In genomic region chr1:40055963-40056362, GRCm38 (mm10) we compare ENCODE assay signal across 31 mouse cellular contexts. TPM values are rescaled to one million over a fixed set of nuclear protein-coding genes. Genes with fewer than 3 reads are reported as not detected.
DNase-seq lines count a peak whose midpoint lies in the region; ATAC-seq lines count a peak whose summit lies in the region.
"Had no signal": no experiment of that assay in that cellular context is flagged by ENCODE, and none has a peak within 500 bp of the region (broad histone marks: within the 10 kb centered on the region; RNA-seq: fewer than 3 reads in every experiment).

No protein-coding gene starts in this region.

- H3K9ac ChIP-seq in midbrain, embryonic 11.5 days (ENCODE audit: low read length) = no peak overlapping the region
- H3K9ac ChIP-seq in midbrain, embryonic 16.5 days (ENCODE audit: low read depth, low read length) = no peak overlapping the region
- H3K9ac ChIP-seq: embryonic facial prominence, embryonic 15.5 days; forebrain, embryonic 13.5 days; heart, embryonic 12.5 days; hindbrain, embryonic 14.5 days; kidney, embryonic 15.5 days; limb, embryonic 13.5 days; lung, embryonic 15.5 days; neural tube, embryonic 12.5 days had no signal

- ATAC-seq in midbrain, embryonic 11.5 days (ENCODE audit: low FRiP score) = no peak
- ATAC-seq in midbrain, embryonic 16.5 days = no peak
- ATAC-seq in CD4-positive, CD25-positive, alpha-beta regulatory T cell, adult 4 months = peak; percentile 55
- ATAC-seq in inflammation-experienced regulatory T-cells, adult 6 months = peak; percentile 47
- no peak for ATAC-seq in erythroblast, adult 5-6 weeks (replicated peaks; ENCODE audit: low FRiP score, poor library complexity, severe bottlenecking)
- ATAC-seq: forebrain, embryonic 13.5 days had no signal

- no peaks in the 10 kb centered on the region for H3K9me3 ChIP-seq in midbrain, embryonic 11.5 days (ENCODE audit: control insufficient read depth, low read length)
- no peaks in the 10 kb centered on the region for H3K9me3 ChIP-seq in midbrain, embryonic 16.5 days (replicated peaks; ENCODE audit: control insufficient read depth, low read length, poor library complexity, severe bottlenecking)
- H3K9me3 ChIP-seq: embryonic facial prominence, embryonic 10.5 days; embryonic facial prominence, embryonic 15.5 days; forebrain, embryonic 13.5 days; heart, embryonic 12.5 days; kidney, embryonic 15.5 days; limb, embryonic 13.5 days; lung, embryonic 15.5 days; midbrain, embryonic 10.5 days; neural tube, embryonic 12.5 days had no signal

- no peaks in the 10 kb centered on the region for H3K27me3 ChIP-seq in midbrain, embryonic 11.5 days (ENCODE audit: control insufficient read depth, insufficient read depth, low read length)
- H3K27me3 ChIP-seq in midbrain, embryonic 16.5 days (ENCODE audit: control insufficient read depth, insufficient read depth, low read depth, low read length) = no peaks in the 10 kb centered on the region
- H3K27me3 ChIP-seq: embryonic facial prominence, embryonic 15.5 days; forebrain, embryonic 13.5 days; heart, embryonic 12.5 days; kidney, embryonic 15.5 days; lung, embryonic 15.5 days; neural tube, embryonic 12.5 days had no signal

- WGBS in midbrain, embryonic 11.5 days = 86% methylated on average over 5 of the region's 5 CpGs
- WGBS in midbrain, embryonic 16.5 days = 90% methylated on average over 5 of the region's 5 CpGs

- no peak overlapping the region for H3K27ac ChIP-seq in midbrain, embryonic 11.5 days (ENCODE audit: low read depth, low read length)
- H3K27ac ChIP-seq in midbrain, embryonic 16.5 days (ENCODE audit: low read length) = no peak overlapping the region
- H3K27ac ChIP-seq: embryonic facial prominence, embryonic 10.5 days; embryonic facial prominence, embryonic 15.5 days; forebrain, embryonic 13.5 days; hindbrain, embryonic 14.5 days; kidney, embryonic 15.5 days; limb, embryonic 13.5 days; lung, embryonic 15.5 days; midbrain, embryonic 10.5 days; neural tube, embryonic 12.5 days had no signal

- H3K36me3 ChIP-seq in midbrain, embryonic 11.5 days (ENCODE audit: control insufficient read depth, insufficient read depth, low read length) = no peaks in the 10 kb centered on the region
- no peaks in the 10 kb centered on the region for H3K36me3 ChIP-seq in midbrain, embryonic 16.5 days (ENCODE audit: control insufficient read depth, insufficient read depth, low read length)
- H3K36me3 ChIP-seq: embryonic facial prominence, embryonic 10.5 days; embryonic facial prominence, embryonic 15.5 days; heart, embryonic 12.5 days; kidney, embryonic 15.5 days; limb, embryonic 13.5 days; lung, embryonic 15.5 days; midbrain, embryonic 10.5 days; neural tube, embryonic 12.5 days had no signal

- no peaks in the 10 kb centered on the region for H3K4me1 ChIP-seq in midbrain, embryonic 11.5 days (ENCODE audit: control insufficient read depth, insufficient read depth, low read length)
- H3K4me1 ChIP-seq in midbrain, embryonic 16.5 days (ENCODE audit: control insufficient read depth, insufficient read depth, low read length) = no peaks in the 10 kb centered on the region
- H3K4me1 ChIP-seq: embryonic facial prominence, embryonic 15.5 days; forebrain, embryonic 13.5 days; kidney, embryonic 15.5 days; limb, embryonic 13.5 days; lung, embryonic 15.5 days; neural tube, embryonic 12.5 days had no signal

- H3K4me3 ChIP-seq in midbrain, embryonic 11.5 days (ENCODE audit: low read depth, low read length) = no peak overlapping the region
- no peak overlapping the region for H3K4me3 ChIP-seq in midbrain, embryonic 16.5 days (ENCODE audit: low read depth, low read length)
- H3K4me3 ChIP-seq: embryonic facial prominence, embryonic 10.5 days; embryonic facial prominence, embryonic 15.5 days; forebrain, embryonic 13.5 days; heart, embryonic 12.5 days; kidney, embryonic 15.5 days; limb, embryonic 13.5 days; lung, embryonic 15.5 days; midbrain, embryonic 10.5 days; myocyte; neural tube, embryonic 12.5 days had no signal

- DNase-seq in midbrain, embryonic 11.5 days (ENCODE audit: low spot score, missing footprints) = peak; percentile 19
- DNase-seq in CD4-positive helper T cell, adult 2 months (ENCODE audit: low read depth, low spot score) = peak; percentile 70
- DNase-seq: adrenal gland, adult 8-10 months; cerebellum, adult 8-10 months; cerebellum, postnatal 25 days; gastrocnemius, postnatal 25 days; heart, adult 18-20 months; heart, postnatal 4 days; kidney, adult 18-20 months; kidney, postnatal 25 days; thymus, postnatal 4 days had no signal

- no peak overlapping the region for H3K4me2 ChIP-seq in midbrain, embryonic 11.5 days
- no peak overlapping the region for H3K4me2 ChIP-seq in midbrain, embryonic 16.5 days (ENCODE audit: low read length)
- H3K4me2 ChIP-seq: embryonic facial prominence, embryonic 15.5 days; forebrain, embryonic 13.5 days; heart, embryonic 12.5 days; hindbrain, embryonic 14.5 days; kidney, embryonic 15.5 days; limb, embryonic 13.5 days; liver, embryonic 11.5 days; lung, embryonic 15.5 days; neural tube, embryonic 12.5 days had no signal

RNA-seq across cellular contexts. Expression of gene Il1r2, which starts 17.9 kb away (rescaled TPM):
- polyA plus RNA-seq in midbrain, embryonic 11.5 days (2014; fragmentation: Nextera tagmentation; extraction: Ambion mirVana) = 0.15 and 0.27 TPM in 2 replicates
- 0.72 and 1.2 TPM in 2 replicates for polyA plus RNA-seq in midbrain, embryonic 16.5 days (2015; fragmentation: Nextera tagmentation; extraction: Ambion mirVana)
- polyA plus RNA-seq in CD4-positive, CD25-positive, alpha-beta regulatory T cell, adult 4 months (2017; shearing (Covaris generic)) = 100 to 1,000 TPM; 104 to 162 TPM
- 100 to 1,000 TPM; 110 to 229 (median 126) TPM for polyA plus RNA-seq in inflammation-experienced regulatory T-cells, adult 6 months (2017; shearing (Covaris generic))
- 4.2 and 11.5 TPM in 2 replicates for total RNA-seq in erythroblast, adult 5-6 weeks (2015; ENCODE audit: low replicate concordance)
- total RNA-seq in erythroblast, adult 5-6 weeks (2017; ENCODE audit: low replicate concordance) = 6.6 and 7.9 TPM in 2 replicates
- total RNA-seq: heart, adult 18-20 months; heart, postnatal 4 days; layer of hippocampus, adult 18-20 months; left cerebral cortex, postnatal 36 days; midbrain, postnatal 0 days had no signal
- polyA plus RNA-seq: testis, adult 2 months had no signal

Comparison
In these comparisons a context has a peak if more than half of its experiments do, and no peak if none do; other contexts are left out.
1. ATAC-seq: peak in CD4-positive, CD25-positive, alpha-beta regulatory T cell, adult 4 months (single experiment) and inflammation-experienced regulatory T-cells, adult 6 months (single experiment); none in midbrain, embryonic 11.5 days (single experiment), midbrain, embryonic 16.5 days (single experiment) and erythroblast, adult 5-6 weeks (single experiment).
2. RNA of gene Il1r2, which starts 17.9 kb away (polyA plus RNA-seq): 104 to 162 TPM in CD4-positive, CD25-positive, alpha-beta regulatory T cell, adult 4 months and 110 to 229 TPM in inflammation-experienced regulatory T-cells, adult 6 months; 0.72 to 1.2 TPM in midbrain, embryonic 16.5 days and 0.15 to 0.27 TPM in midbrain, embryonic 11.5 days; every median in the first group is over 10 times any median in the second.